Mouse (Mus musculus): ENCODE data around the gene Pgam1. TPM values are rescaled to one million over a fixed set of nuclear protein-coding genes. Genes with fewer than 3 reads are reported as not detected.
"Not testable (repeated sequence)": the region's sequence is repeated elsewhere in the genome, so short reads cannot be mapped to it uniquely, and the experiment has no call there.

Gene Pgam1
- 651 and 721 TPM in 2 replicates for polyA plus RNA-seq (2014; fragmentation: Nextera tagmentation; extraction: Ambion mirVana)

DNA sequence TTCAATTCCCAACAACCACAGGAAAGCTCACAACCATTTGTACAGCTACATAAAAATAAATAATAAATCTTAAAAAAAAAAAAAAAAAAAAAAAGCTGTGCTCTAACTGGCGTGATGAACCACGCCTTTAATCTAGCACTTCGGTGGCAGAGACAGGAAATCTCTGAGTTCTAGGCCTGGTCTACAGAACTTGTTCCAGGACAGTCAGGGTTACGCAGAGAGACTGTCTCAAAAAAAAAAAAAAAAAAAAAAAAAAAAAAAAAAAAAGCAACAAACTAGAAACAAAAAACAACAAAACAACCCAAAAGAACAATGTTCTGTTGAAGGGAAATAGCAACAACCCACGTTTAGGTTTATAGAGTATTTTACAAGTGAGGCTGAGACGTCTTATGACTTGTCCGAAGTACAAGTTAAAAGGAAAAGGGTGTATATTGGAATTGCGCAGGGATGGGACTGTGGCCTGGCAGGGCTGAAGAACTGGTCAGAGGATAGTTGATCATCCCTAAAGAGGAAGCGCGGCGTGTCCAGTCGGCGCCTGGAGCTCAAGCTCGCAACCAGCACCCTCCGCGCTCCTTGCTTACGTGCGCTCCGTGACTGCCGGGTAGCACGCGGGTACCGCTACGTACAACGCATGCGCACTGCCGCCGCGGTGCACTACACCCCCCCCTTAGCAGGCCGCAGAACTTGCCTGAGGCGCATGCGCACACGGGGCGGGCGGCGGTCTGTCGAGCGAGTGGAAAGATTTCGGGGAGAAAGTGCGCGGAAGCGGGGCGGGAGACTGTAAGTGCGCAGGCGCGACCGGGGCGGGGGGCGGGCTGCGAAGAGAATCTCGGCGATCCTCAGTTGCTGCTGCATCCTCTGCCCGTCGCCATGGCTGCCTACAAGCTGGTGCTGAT, at the start of gene Pgam1:
Gene Pgam1, plus strand, starts transcription at position 746 of the 896 bp plus-strand sequence.
- peak; percentile 90 for ATAC-seq (ENCODE audit: insufficient number of reproducible peaks, insufficient read depth, low FRiP score, low read depth)
- peaks cover 23% of the 10 kb centered on the region; the same call in 1 of the 2 replicates for H3K4me1 ChIP-seq (ENCODE audit: control insufficient read depth, insufficient read depth, low read length)

DNA sequence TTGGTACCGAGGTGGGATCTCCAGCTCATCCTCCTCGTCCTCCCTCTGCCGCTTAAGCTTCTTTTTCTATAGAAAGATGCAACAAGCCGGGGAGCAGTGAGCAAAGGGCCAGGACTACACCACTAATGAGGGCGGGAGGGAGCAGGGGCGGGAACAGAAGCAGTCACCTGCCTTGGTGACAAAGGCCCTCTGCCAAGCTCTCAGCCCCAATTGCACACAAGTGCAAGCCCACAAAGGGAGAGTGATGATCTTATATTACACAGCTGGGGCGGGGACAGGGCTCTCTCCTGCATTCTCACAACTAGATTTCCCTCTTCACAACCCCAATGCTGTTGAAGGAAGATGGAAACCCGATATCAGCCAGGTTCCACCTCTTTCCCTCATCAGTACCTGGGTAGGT, 45.0 kb upstream of the Pgam1 start:
- ATAC-seq (ENCODE audit: insufficient number of reproducible peaks, insufficient read depth, low FRiP score, low read depth), result no peak
- no peak overlapping the region for H3K27ac ChIP-seq (ENCODE audit: low read length)
- peaks cover 42% of the 10 kb centered on the region for H3K36me3 ChIP-seq (ENCODE audit: control insufficient read depth, insufficient read depth, low read length)
- 90% methylated on average over 8 of the region's 8 CpGs for WGBS
- H3K4me2 ChIP-seq (replicated peaks; ENCODE audit: low read depth, low read length), result no peak overlapping the region
- H3K4me1 ChIP-seq (ENCODE audit: control insufficient read depth, insufficient read depth, low read length), result no peaks in the 10 kb centered on the region
- H3K4me3 ChIP-seq (ENCODE audit: low read depth, low read length), result no peak overlapping the region
- H3K27me3 ChIP-seq (ENCODE audit: control insufficient read depth, insufficient read depth, low read length), result no peaks in the 10 kb centered on the region
- no peaks in the 10 kb centered on the region for H3K9me3 ChIP-seq (ENCODE audit: control insufficient read depth, low read depth, low read length)
- no peak overlapping the region for H3K9ac ChIP-seq (replicated peaks; ENCODE audit: low read depth, low read length)

More for the DNA sequence above, at the start of gene Pgam1:
- WGBS, result 6% methylated on average over 54 of the region's 54 CpGs
- Histone ChIP-seq H3K27ac (ENCODE audit: low read length) (peak within 1 kb of the TSS; percentile 89), H3K36me3 (ENCODE audit: control insufficient read depth, insufficient read depth, low read length) (peaks cover 13% of the 10 kb centered on the region), H3K4me3 (ENCODE audit: low read depth, low read length) (peak within 1 kb of the TSS; percentile 96), H3K27me3 (ENCODE audit: control insufficient read depth, insufficient read depth, low read length) (no peaks in the 10 kb centered on the region), H3K9me3 (ENCODE audit: control insufficient read depth, low read depth, low read length) (no peaks in the 10 kb centered on the region), H3K4me2 (replicated peaks; ENCODE audit: low read depth, low read length) (peak within 1 kb of the TSS; percentile 87), H3K9ac (replicated peaks; ENCODE audit: low read depth, low read length) (peak within 1 kb of the TSS; percentile 92)

DNA sequence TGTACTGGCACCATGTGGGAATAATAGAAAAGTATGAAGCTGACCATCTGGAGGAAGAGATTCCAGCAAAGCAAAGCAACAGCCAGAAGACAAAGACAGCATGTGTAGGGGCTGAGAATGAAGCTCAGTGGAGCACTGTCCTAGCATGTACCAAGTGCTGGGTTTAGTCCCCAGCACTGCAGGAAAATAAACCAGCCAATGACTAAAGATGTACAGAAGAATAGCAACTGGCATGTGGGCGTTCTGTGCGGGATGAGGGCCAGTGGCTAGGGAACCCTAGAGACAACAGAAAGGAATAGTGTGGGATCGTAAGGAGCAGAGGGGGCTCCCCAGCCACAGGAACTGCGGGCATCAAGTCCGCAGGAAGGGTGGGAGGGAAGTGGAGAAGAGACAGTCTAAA, 42.4 kb upstream of the Pgam1 start:
- H3K27me3 ChIP-seq (ENCODE audit: control insufficient read depth, insufficient read depth, low read length), result no peaks in the 10 kb centered on the region
- peaks cover 52% of the 10 kb centered on the region for H3K36me3 ChIP-seq (ENCODE audit: control insufficient read depth, insufficient read depth, low read length)
- H3K4me3 ChIP-seq (ENCODE audit: low read depth, low read length), result no peak overlapping the region
- H3K4me1 ChIP-seq (ENCODE audit: control insufficient read depth, insufficient read depth, low read length), result no peaks in the 10 kb centered on the region
- no peak overlapping the region for H3K4me2 ChIP-seq (replicated peaks; ENCODE audit: low read depth, low read length)
- 95% methylated on average over 5 of the region's 5 CpGs for WGBS
- no peak overlapping the region for H3K27ac ChIP-seq (ENCODE audit: low read length)
- H3K9me3 ChIP-seq (ENCODE audit: control insufficient read depth, low read depth, low read length), result no peaks in the 10 kb centered on the region
- no peak for ATAC-seq (ENCODE audit: insufficient number of reproducible peaks, insufficient read depth, low FRiP score, low read depth)
- no peak overlapping the region for H3K9ac ChIP-seq (replicated peaks; ENCODE audit: low read depth, low read length)

DNA sequence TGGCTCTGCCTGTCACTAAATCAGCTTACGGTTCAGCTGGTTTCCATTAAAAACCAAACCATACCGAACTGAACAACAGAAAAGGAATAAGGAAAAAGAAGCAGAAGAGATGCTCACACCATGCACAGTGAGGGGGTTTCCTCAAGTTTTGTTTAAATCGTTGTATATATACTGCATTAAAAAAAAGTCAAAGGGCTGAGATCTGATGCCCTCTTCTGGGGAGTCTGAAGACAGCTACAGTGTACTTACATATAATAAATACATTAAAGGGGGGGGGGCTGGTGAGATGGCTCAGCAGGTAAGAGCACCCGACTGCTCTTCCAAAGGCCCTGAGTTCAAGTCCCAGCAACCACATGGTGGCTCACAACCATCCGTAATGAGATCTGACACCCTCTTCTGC, 41.8 kb upstream of the Pgam1 start:
- H3K9me3 ChIP-seq (ENCODE audit: control insufficient read depth, low read depth, low read length); H3K4me3 ChIP-seq (ENCODE audit: low read depth, low read length); H3K27ac ChIP-seq (ENCODE audit: low read length); H3K9ac ChIP-seq (replicated peaks; ENCODE audit: low read depth, low read length); H3K4me1 ChIP-seq (ENCODE audit: control insufficient read depth, insufficient read depth, low read length); ATAC-seq (ENCODE audit: insufficient number of reproducible peaks, insufficient read depth, low FRiP score, low read depth); H3K27me3 ChIP-seq (ENCODE audit: control insufficient read depth, insufficient read depth, low read length); H3K4me2 ChIP-seq (replicated peaks; ENCODE audit: low read depth, low read length): not testable (repeated sequence)
- 86% methylated on average over 5 of the region's 5 CpGs for WGBS
- peaks cover 59% of the 10 kb centered on the region for H3K36me3 ChIP-seq (ENCODE audit: control insufficient read depth, insufficient read depth, low read length)

DNA sequence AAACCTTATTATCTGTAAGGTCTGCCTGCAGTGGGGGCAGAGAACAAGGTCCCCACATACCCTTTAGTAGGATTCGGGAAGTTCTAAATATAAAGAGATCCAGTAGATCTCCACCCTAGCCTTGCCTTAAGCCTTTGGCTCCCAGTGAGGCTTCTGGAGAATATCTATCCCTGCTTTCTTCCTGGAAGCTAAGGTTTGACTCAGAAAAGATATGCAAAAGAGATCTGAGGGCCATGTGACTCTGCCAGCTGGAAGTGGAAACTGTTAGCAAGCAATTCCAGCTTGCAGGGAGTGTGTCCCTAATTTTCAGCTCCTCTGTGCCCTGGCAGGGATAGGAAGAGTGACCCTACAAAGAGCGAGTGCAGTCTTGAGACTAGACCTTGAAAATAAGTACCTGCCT, 39.4 kb upstream of the Pgam1 start:
- Histone ChIP-seq H3K4me2 (replicated peaks; ENCODE audit: low read depth, low read length) (no peak overlapping the region), H3K36me3 (ENCODE audit: control insufficient read depth, insufficient read depth, low read length) (peaks cover 59% of the 10 kb centered on the region), H3K9me3 (ENCODE audit: control insufficient read depth, low read depth, low read length) (no peaks in the 10 kb centered on the region), H3K9ac (replicated peaks; ENCODE audit: low read depth, low read length) (no peak overlapping the region), H3K27ac (ENCODE audit: low read length) (no peak overlapping the region), H3K4me3 (ENCODE audit: low read depth, low read length) (no peak overlapping the region), H3K27me3 (ENCODE audit: control insufficient read depth, insufficient read depth, low read length) (no peaks in the 10 kb centered on the region), H3K4me1 (ENCODE audit: control insufficient read depth, insufficient read depth, low read length) (no peaks in the 10 kb centered on the region)
- ATAC-seq (ENCODE audit: insufficient number of reproducible peaks, insufficient read depth, low FRiP score, low read depth), result no peak
- WGBS, result 90% methylated on average over 2 of the region's 2 CpGs

DNA sequence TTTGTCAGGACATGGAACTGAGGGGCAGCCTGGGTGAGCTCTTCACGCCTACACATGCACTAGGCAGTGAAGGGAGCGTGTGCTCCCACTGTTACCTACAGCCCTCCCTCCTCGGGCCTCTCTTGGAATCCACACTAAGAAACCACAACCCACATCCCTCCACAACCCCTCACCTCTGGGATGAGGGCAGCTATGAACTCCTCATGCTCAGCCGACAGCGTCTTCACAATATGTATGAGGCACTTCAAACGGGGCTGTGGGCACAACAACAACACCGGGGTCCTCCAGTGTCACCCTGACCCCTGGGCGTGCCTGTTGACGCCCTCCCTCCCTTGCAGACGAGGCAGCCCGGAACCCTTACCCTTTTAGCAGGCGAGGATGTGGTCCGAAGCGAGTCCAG, 37.4 kb upstream of the Pgam1 start:
- peaks cover 53% of the 10 kb centered on the region for H3K36me3 ChIP-seq (ENCODE audit: control insufficient read depth, insufficient read depth, low read length)
- H3K4me1 ChIP-seq (ENCODE audit: control insufficient read depth, insufficient read depth, low read length), result no peaks in the 10 kb centered on the region
- H3K4me3 ChIP-seq (ENCODE audit: low read depth, low read length), result no peak overlapping the region
- WGBS, result 89% methylated on average over 14 of the region's 14 CpGs
- no peak overlapping the region for H3K9ac ChIP-seq (replicated peaks; ENCODE audit: low read depth, low read length)
- no peaks in the 10 kb centered on the region for H3K27me3 ChIP-seq (ENCODE audit: control insufficient read depth, insufficient read depth, low read length)
- no peaks in the 10 kb centered on the region for H3K9me3 ChIP-seq (ENCODE audit: control insufficient read depth, low read depth, low read length)
- ATAC-seq (ENCODE audit: insufficient number of reproducible peaks, insufficient read depth, low FRiP score, low read depth), result no peak
- no peak overlapping the region for H3K27ac ChIP-seq (ENCODE audit: low read length)
- H3K4me2 ChIP-seq (replicated peaks; ENCODE audit: low read depth, low read length), result no peak overlapping the region

DNA sequence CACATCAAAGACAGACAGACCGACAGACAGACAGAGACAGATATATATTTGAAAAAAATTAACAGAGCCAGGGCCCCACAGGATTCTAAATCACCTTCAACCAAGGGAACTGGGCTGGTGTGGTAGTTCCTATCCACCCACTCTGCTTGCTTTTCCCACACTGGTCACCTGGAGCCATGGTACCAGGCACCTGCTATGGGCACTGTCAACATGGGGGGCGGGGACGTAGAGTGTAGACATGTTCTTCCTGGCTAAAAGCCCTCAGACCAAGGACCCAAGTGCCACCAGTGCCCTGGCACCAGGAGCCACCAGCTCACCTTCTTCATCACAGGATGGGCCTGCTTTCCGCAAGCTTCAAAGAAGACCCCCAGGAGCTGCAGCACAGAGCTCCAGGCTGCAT, 29.9 kb upstream of the Pgam1 start:
- H3K36me3 ChIP-seq (ENCODE audit: control insufficient read depth, insufficient read depth, low read length), result peaks cover 38% of the 10 kb centered on the region
- no peak for ATAC-seq (ENCODE audit: insufficient number of reproducible peaks, insufficient read depth, low FRiP score, low read depth)

DNA sequence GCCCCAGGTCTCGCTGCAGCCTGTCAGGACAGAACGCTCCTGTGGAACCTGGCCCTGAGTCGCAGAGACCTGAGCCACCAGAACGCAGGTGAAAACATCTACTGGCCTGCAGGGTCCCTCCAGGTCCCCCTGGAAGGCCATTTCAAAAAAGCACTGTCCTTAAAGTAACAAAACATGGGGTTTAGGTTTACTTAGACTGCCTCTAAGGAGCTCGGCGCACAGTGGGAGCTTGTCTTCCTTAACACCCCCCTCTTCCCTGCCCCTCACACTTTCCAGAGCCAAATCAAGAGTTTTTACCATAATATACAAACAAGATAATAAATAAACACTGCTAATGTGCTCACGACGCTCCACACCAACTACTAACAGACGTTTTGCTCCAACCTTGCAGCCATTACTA, 27.8 kb upstream of the Pgam1 start:
- H3K27me3 ChIP-seq (ENCODE audit: control insufficient read depth, insufficient read depth, low read length), result no peaks in the 10 kb centered on the region
- H3K4me3 ChIP-seq (ENCODE audit: low read depth, low read length), result no peak overlapping the region
- peaks cover 33% of the 10 kb centered on the region for H3K36me3 ChIP-seq (ENCODE audit: control insufficient read depth, insufficient read depth, low read length)
- H3K9ac ChIP-seq (replicated peaks; ENCODE audit: low read depth, low read length), result no peak overlapping the region
- H3K27ac ChIP-seq (ENCODE audit: low read length), result no peak overlapping the region
- ATAC-seq (ENCODE audit: insufficient number of reproducible peaks, insufficient read depth, low FRiP score, low read depth), result no peak
- H3K9me3 ChIP-seq (ENCODE audit: control insufficient read depth, low read depth, low read length), result no peaks in the 10 kb centered on the region
- no peaks in the 10 kb centered on the region for H3K4me1 ChIP-seq (ENCODE audit: control insufficient read depth, insufficient read depth, low read length)
- H3K4me2 ChIP-seq (replicated peaks; ENCODE audit: low read depth, low read length), result no peak overlapping the region
- WGBS, result 90% methylated on average over 9 of the region's 9 CpGs

More for the DNA sequence above, 29.9 kb upstream of the Pgam1 start:
- Histone ChIP-seq H3K4me1 (ENCODE audit: control insufficient read depth, insufficient read depth, low read length) (no peaks in the 10 kb centered on the region), H3K27me3 (ENCODE audit: control insufficient read depth, insufficient read depth, low read length) (no peaks in the 10 kb centered on the region), H3K9me3 (ENCODE audit: control insufficient read depth, low read depth, low read length) (no peaks in the 10 kb centered on the region), H3K4me2 (replicated peaks; ENCODE audit: low read depth, low read length) (no peak overlapping the region), H3K4me3 (ENCODE audit: low read depth, low read length) (no peak overlapping the region), H3K9ac (replicated peaks; ENCODE audit: low read depth, low read length) (no peak overlapping the region), H3K27ac (ENCODE audit: low read length) (no peak overlapping the region)
- 97% methylated on average over 4 of the region's 4 CpGs for WGBS

Data from stomach, embryonic 14.5 days (tissue).